Mouse (Mus musculus) heart, adult 2 months (tissue): ENCODE data around the gene Gm42906.

Source experiments
- CTCF ChIP-seq: fragments of 200-600 bp; IDR thresholded peaks from 2 replicates; pipeline ENCODE4 v1.8.1; 2022; ENCODE audit warnings: antibody characterized with exemption, mild to moderate bottlenecking, moderate library complexity
- EP300 ChIP-seq: fragments of 200-500 bp; IDR thresholded peaks from 2 replicates; pipeline ENCODE4 v1.6.1; 2011; ENCODE audit warnings: low read depth, low read length, control low read depth; ENCODE audit not compliant: insufficient read depth
- POLR2A ChIP-seq: fragments of 200-500 bp; IDR thresholded peaks from 2 replicates; pipeline ENCODE4 v1.6.1; 2011; ENCODE audit warnings: mild to moderate bottlenecking, low read depth, low read length, control low read depth; ENCODE audit not compliant: insufficient read depth

GRCm38 (mm10) chr5:151059772-151060171, 368.2 kb downstream of the Gm42906 start:
- no peak for TF ChIP-seq CTCF
- TF ChIP-seq POLR2A = no peak
- no peak for TF ChIP-seq EP300
